Mouse (Mus musculus): ENCODE data around the gene Pou3f1. TPM values are rescaled to one million over a fixed set of nuclear protein-coding genes. Genes with fewer than 3 reads are reported as not detected.

The Pou3f1 gene
- 10 to 100 TPM; 33.0 to 41.2 TPM for total RNA-seq (2021)
- long read RNA-seq, experiment 1, transcript Pou3f1-201 (1 exons, 3,849 nt): major isoform, 135 of 135 reads
- long read RNA-seq, experiment 1, partial matches to known transcripts: 0 of 135 reads
- long read RNA-seq, experiment 1, other reads (novel, unspliced or antisense): 0 of 135 reads
- long read RNA-seq, experiment 2, transcript Pou3f1-201 (1 exons, 3,849 nt): major isoform, 138 of 138 reads
- long read RNA-seq, experiment 2, partial matches to known transcripts: 0 of 138 reads
- long read RNA-seq, experiment 2, other reads (novel, unspliced or antisense): 0 of 138 reads

- DNase-seq (ENCODE audit: low spot score in 2 of 2): no peak
These were observed at the start of gene Pou3f1 for GRCm38 (mm10) chr4:124656518-124656853. Pou3f1 (plus strand) TSS chr4:124656807.

- DNase-seq (ENCODE audit: low spot score in 2 of 2): peak in 1 of 2 experiments; percentile 70
These were observed 49.4 kb upstream of the Pou3f1 start for GRCm38 (mm10) chr4:124607166-124607565.

GRCm38 (mm10) chr4:124610066-124610465 lies 46.5 kb upstream of the Pou3f1 start:
- no peak for DNase-seq (ENCODE audit: low spot score in 2 of 2)

DNA sequence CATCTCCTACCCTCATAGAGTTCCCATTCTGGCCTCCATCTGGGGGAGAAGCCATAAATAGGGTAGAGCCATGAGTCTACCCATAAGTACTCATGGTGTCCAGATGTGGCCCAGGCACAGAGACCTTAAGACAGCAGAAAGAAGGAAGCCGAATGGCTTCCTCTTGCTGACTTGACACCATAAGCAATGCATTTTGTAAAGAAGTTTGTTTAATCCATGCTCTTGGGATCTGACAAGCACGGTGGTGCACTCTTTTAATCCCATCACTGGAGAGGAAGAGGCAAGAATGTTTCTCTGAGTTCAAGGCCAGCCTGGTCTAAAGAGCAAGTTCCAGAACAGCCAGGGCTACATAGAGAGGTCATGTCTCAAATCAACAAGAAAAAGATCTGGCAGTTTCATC lies 45.9 kb upstream of the Pou3f1 start, which contains the start of gene 3100002H09Rik:
3100002H09Rik (minus strand) TSS at position 101 of the 400 bp plus-strand sequence.
- no peak for DNase-seq (ENCODE audit: low spot score in 2 of 2)

DNA sequence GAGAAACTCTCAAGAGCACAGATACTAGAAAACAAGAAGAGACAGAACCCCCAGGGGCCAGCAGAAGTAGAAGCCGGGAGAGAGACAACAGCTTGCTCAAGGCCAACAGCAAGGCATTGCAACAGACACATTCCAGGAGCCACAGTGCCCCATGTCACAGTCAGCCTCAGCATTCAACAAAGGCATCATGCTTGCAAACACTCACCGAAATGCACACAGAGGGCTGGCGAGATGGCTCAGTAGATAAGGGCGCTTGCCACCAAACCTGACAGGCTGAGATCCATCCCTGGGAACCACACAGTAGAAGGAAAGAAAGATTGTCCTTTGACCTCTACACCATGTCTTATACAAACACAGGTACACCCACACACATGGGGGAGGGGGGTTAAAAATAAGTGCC lies 44.8 kb upstream of the Pou3f1 start:
- no peak for DNase-seq (ENCODE audit: low spot score in 2 of 2)

- no peak for DNase-seq (ENCODE audit: low spot score in 2 of 2)
These were observed 42.4 kb upstream of the Pou3f1 start for GRCm38 (mm10) chr4:124614189-124614588.

- DNase-seq (ENCODE audit: low spot score in 2 of 2): no peak
These were observed 41.1 kb upstream of the Pou3f1 start for GRCm38 (mm10) chr4:124615406-124615960.

DNA sequence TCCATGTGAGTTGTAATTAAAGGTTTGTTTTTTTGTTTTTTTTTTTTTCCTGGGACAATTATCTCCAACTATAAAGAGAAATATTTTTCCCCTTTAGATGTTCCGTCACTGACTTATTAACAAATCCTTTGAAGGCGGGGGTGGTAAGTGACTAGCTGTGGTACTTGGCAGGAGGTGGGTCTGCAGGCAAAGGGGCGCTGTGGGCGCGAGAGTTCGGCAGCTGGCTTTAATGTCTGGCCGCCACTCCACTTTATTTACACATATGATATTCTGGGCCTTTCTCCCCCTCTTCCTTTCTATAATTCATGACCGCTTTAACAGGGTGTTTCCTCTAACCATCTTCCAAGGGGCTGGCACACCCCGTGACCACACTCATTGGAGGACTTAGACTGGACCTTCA lies 40.6 kb upstream of the Pou3f1 start:
- DNase-seq (ENCODE audit: low spot score in 2 of 2): no peak

DNA sequence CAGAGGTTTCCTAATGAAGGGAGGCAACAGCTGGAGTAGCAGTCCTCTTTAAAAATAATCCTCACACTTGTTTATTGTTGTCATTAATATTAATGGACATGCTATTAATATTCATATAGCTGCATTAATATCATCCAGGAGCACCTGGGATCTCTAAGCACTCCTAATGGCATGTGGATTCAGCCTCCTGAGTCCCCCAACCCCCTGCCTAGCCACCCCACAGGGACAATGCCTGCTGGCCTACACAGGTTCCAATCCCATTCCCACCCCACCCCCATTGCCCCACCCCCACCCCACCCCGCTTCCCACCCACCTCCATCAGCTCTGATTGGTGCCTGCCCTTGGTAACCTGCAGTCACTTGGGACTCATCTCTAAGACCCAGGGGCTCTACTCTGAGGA lies 40.0 kb upstream of the Pou3f1 start:
- DNase-seq (ENCODE audit: low spot score in 2 of 2): no peak

DNA sequence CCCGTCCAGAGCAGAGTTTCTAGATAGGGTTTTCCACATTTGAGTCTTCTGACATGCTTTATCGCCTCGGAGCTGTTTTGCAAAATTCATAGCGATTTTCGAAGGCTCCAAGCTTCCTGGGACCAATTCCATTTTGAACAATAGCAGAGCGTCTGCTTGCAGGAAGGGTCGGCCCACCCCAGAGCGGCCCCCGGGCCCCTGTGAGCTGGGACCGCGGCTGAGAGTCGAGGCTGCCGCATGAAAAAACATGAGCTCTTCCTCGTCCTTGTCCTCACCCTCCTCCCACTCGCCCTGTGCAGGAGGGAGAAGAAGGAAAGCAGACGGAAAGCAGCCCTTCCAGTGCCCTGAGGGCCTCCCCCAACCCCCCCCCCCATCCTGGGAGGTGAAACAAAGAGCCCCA lies 38.0 kb upstream of the Pou3f1 start:
- DNase-seq (ENCODE audit: low spot score in 2 of 2): no peak

DNA sequence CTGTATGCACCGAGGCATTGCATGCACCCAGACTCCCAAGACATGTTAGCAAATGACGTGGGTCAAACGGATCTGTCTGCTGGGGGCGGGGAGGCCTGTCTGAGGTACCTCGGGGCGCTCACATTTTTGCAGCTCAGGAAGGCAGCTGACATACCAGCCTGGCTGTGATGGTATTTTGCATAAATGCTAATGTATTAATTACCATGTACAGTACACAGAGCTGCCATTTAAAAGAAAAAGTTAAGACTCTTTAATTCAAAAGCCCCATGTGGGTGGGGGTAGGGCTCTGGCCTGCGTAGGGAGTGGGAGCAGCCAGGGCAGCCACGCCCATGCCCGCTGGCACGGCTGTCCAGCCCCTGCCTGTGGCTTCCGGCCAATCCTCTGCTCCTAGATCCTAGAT lies 35.2 kb upstream of the Pou3f1 start:
- DNase-seq (ENCODE audit: low spot score in 2 of 2): no peak

- DNase-seq (ENCODE audit: low spot score in 2 of 2): no peak
These were observed 34.0 kb upstream of the Pou3f1 start for GRCm38 (mm10) chr4:124622566-124622965.

DNA sequence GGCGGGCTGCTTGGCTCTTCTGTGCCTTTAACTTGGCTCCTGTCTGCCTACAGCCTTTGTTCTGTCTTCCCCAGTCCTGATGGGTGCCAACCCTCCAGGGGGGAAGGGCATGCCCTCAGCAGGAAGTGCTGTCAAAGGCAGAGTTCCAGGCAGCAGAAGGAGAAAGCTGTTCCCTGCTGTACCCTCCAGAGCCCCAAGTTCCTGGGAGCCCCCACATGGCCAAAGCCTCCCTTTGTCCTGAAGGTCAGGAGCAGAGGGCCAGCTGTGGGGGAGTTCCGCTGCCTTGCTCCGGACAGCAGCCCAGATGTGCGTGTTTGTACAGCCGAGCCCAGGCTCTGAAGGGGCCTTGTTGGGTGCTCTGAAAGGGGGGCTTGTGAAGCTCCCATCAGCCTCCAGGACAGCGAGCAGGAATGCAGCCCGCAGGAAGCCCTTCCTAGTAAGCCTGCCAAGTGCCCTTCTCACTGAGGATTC lies 32.5 kb upstream of the Pou3f1 start:
- DNase-seq (ENCODE audit: low spot score in 2 of 2): peak; percentile 52 to 61

DNA sequence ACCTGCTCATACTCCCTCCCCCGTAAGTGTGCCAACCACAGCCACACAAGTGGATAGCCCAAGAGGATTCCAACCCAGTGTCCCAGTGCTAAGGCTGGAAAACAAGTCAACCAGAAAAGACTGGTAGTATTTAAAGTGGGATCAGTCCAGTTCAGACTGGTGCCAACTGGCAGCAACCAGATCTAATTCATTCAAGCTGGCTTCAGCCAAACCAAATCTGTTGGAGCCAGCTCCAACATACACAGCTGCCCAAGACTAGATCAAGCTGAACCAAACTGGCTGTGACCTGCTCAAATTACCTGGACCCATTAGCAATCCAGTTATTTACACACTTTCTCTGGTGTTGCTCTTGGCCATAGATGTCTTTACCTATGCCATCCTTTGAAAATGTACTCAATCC lies 29.8 kb upstream of the Pou3f1 start:
- no peak for DNase-seq (ENCODE audit: low spot score in 2 of 2)

DNA sequence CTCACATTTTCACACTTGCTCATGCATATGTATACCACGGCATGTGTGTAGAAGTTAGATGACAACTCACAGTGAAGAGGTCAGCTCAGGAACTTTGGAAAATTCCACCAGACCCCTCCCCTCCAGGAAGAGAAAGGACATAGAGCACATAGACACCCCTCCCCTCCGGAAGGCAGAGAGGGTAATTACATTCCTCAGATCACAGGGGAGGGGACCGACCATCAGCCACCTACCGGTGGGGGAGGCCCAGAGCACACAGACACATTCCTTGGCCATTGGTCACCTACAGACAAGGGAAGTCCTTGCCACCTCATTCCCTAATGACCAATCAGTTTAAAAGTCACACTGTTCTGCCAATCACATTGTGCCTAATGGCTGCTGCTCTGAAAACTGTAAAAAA lies 25.2 kb upstream of the Pou3f1 start:
- no peak for DNase-seq (ENCODE audit: low spot score in 2 of 2)

GRCm38 (mm10) chr4:124632856-124633255 lies 23.8 kb upstream of the Pou3f1 start:
- no peak for DNase-seq (ENCODE audit: low spot score in 2 of 2)

GRCm38 (mm10) chr4:124633281-124633680 lies 23.3 kb upstream of the Pou3f1 start:
- no peak for DNase-seq (ENCODE audit: low spot score in 2 of 2)

DNA sequence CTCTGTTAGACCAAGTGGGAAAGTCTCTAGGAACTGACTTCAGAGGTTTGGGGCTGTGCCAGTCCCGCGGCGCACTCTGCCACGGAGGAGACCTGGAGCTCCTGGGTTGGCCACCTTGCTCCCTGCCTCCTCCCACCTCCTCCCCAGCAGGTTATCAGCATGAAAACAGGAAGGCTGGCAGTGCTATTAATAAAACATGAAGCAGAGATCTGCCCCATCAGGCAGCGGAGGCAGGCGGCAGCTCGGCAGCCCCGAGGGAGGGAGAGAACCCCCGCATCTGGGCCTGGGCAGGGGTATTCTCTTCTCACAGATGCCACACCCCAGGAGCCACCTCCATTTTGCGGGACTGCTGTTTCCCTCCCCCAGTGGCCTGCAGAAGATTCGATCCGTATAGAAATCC lies 16.9 kb upstream of the Pou3f1 start:
- no peak for DNase-seq (ENCODE audit: low spot score in 2 of 2)

GRCm38 (mm10) chr4:124643859-124644258 lies 12.7 kb upstream of the Pou3f1 start:
- DNase-seq (ENCODE audit: low spot score in 2 of 2): no peak

GRCm38 (mm10) chr4:124644974-124645433 lies 11.6 kb upstream of the Pou3f1 start:
- DNase-seq (ENCODE audit: low spot score in 2 of 2): no peak

DNA sequence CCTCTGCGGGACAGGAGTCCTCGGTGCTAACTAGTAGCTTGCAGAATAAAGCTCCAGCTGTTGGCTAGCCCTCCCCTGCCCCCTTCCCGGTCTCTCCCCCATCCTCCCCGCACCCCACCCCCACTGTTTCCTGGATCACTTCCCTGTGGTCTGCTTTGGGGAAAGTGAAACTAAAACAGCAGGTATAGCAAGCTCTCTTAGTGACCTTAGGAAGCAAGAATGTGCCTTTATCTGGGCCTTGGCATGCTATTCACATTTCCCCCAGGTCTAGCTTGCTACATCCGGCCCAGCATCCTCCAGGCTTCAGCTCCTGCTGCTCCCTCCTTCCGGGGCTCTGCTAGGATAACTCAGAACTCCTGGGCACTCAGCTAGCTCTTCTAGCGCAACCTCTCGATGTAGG lies 10.0 kb upstream of the Pou3f1 start:
- no peak for DNase-seq (ENCODE audit: low spot score in 2 of 2)

DNA sequence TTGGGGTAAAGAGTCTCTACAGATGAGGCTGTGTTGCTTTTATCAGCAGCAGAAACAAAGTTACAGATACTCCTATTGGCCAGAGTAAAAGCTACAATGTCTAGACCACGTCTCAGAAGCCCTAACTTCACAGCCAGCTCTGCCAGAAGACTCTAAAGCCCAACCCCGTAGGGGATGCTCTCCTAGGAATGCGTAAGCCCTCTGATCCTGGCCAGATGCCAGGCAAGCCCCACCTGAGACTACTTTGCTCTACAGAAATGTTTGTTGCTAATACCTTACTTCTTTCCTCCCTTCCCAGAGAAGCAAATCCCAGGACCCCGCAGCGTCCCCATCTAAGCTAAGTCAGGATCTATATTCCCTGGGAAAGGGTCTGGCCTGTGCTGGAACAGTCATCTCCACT lies 8.7 kb upstream of the Pou3f1 start:
- no peak for DNase-seq (ENCODE audit: low spot score in 2 of 2)

GRCm38 (mm10) chr4:124652886-124653285 lies 3.7 kb upstream of the Pou3f1 start:
- DNase-seq (ENCODE audit: low spot score in 2 of 2): no peak
